Mouse (Mus musculus): Measurements from ENCODE around the gene Baiap2. TPM values are rescaled to one million over a fixed set of nuclear protein-coding genes. Genes with fewer than 3 reads are reported as not detected.

The Baiap2 gene
- total RNA-seq, 2 experiments from 2014 or later, result 2.2 to 3.4 TPM

GRCm38 (mm10) chr11:119947897-119948296, 5.3 kb downstream of the Baiap2 start:
- DNase-seq, result no peak

GRCm38 (mm10) chr11:119948305-119948704, 5.7 kb downstream of the Baiap2 start:
- no peak for DNase-seq

- DNase-seq, result no peak
Observed at GRCm38 (mm10) chr11:119948803-119949202, 6.2 kb downstream of the Baiap2 start.

GRCm38 (mm10) chr11:119950535-119950934, 8.0 kb downstream of the Baiap2 start:
- no peak for DNase-seq

- no peak for DNase-seq
Observed at GRCm38 (mm10) chr11:119951326-119951725, 8.8 kb downstream of the Baiap2 start.

GRCm38 (mm10) chr11:119952429-119953224, 10.1 kb downstream of the Baiap2 start:
- peak; percentile 55 for DNase-seq

GRCm38 (mm10) chr11:119954233-119954632, 11.7 kb downstream of the Baiap2 start:
- no peak for DNase-seq

- no peak for DNase-seq
Observed at GRCm38 (mm10) chr11:119954749-119955337, 12.3 kb downstream of the Baiap2 start.

GRCm38 (mm10) chr11:119955432-119955831, 12.9 kb downstream of the Baiap2 start:
- DNase-seq, result no peak

- DNase-seq, result no peak
Observed at GRCm38 (mm10) chr11:119956590-119956989, 14.0 kb downstream of the Baiap2 start.

- DNase-seq, result no peak
Observed at GRCm38 (mm10) chr11:119958856-119959255, 16.3 kb downstream of the Baiap2 start.

- DNase-seq, result no peak
Observed at GRCm38 (mm10) chr11:119959714-119960113, 17.2 kb downstream of the Baiap2 start.

GRCm38 (mm10) chr11:119960671-119961070, 18.1 kb downstream of the Baiap2 start:
- no peak for DNase-seq

GRCm38 (mm10) chr11:119961511-119961910, 18.9 kb downstream of the Baiap2 start:
- no peak for DNase-seq

- no peak for DNase-seq
Observed at GRCm38 (mm10) chr11:119965053-119965452, 22.5 kb downstream of the Baiap2 start.

- no peak for DNase-seq
Observed at GRCm38 (mm10) chr11:119966294-119966693, 23.7 kb downstream of the Baiap2 start.

- DNase-seq, result no peak
Observed at GRCm38 (mm10) chr11:119967401-119967800, 24.8 kb downstream of the Baiap2 start.

- no peak for DNase-seq
Observed at GRCm38 (mm10) chr11:119967892-119968291, 25.3 kb downstream of the Baiap2 start.

GRCm38 (mm10) chr11:119970021-119970851, 27.7 kb downstream of the Baiap2 start:
- DNase-seq, result no peak

- DNase-seq, result no peak
Observed at GRCm38 (mm10) chr11:119973789-119974188, 31.2 kb downstream of the Baiap2 start.

- no peak for DNase-seq
Observed at GRCm38 (mm10) chr11:119975739-119976501, 33.4 kb downstream of the Baiap2 start.

GRCm38 (mm10) chr11:119978701-119979100, 36.1 kb downstream of the Baiap2 start:
- DNase-seq, result no peak

Data from gastrocnemius, postnatal 25 days (tissue).